Mouse (Mus musculus): ENCODE results near the gene Nup107.

- no peak for TF ChIP-seq GATA1 (IDR thresholded peaks at IDR 0.05; ENCODE audit: low read length)
- no peak for TF ChIP-seq TAL1 (IDR thresholded peaks at IDR 0.05; ENCODE audit: low read length)
Observed at GRCm38 (mm10) chr10:117729139-117729814, 63.2 kb downstream of the Nup107 start.

Measured in erythroblast, embryonic 14.5 days (primary cell).